Mouse (Mus musculus) intestine, postnatal 0 days (tissue): ENCODE results near the gene Ptbp2. TPM values are rescaled to one million over a fixed set of nuclear protein-coding genes. Genes with fewer than 3 reads are reported as not detected.

ENCODE experiments used
- ATAC-seq: fragments of 200-750 bp; cut with Nextera tagmentation; 2 replicates; pipeline ENCODE4 v1.8.0; 2017; ENCODE audit warnings: mild to moderate bottlenecking, moderate TSS enrichment, moderate library complexity
- H3K27ac ChIP-seq: fragments of 300-500 bp; sonication (generic); 2 replicates; pipeline ENCODE4 v1.5.1; 2014; ENCODE audit warnings: mild to moderate bottlenecking, low read depth, low read length, moderate library complexity
- H3K27me3 ChIP-seq: fragments of 300-500 bp; sonication (generic); replicated peaks from 2 replicates; pipeline ENCODE4 v1.6.1; 2014; ENCODE audit warnings: low read length, mixed read lengths; ENCODE audit not compliant: control insufficient read depth, insufficient read depth
- H3K36me3 ChIP-seq: fragments of 300-500 bp; sonication (generic); 2 replicates; pipeline ENCODE4 v1.6.1; 2014; ENCODE audit warnings: mild to moderate bottlenecking, moderate library complexity; ENCODE audit not compliant: control insufficient read depth, insufficient read depth
- H3K4me1 ChIP-seq: fragments of 300-500 bp; sonication (generic); replicated peaks from 2 replicates; pipeline ENCODE4 v1.6.1; 2014; ENCODE audit warnings: antibody characterized with exemption, low read length, mixed read lengths; ENCODE audit not compliant: control insufficient read depth, insufficient read depth
- H3K4me2 ChIP-seq: fragments of 300-500 bp; sonication (generic); replicated peaks from 2 replicates; pipeline ENCODE4 v1.6.1; 2014; ENCODE audit warnings: low read depth, mild to moderate bottlenecking, moderate library complexity
- H3K4me3 ChIP-seq: fragments of 300-500 bp; sonication (generic); 2 replicates; pipeline ENCODE4 v1.5.1; 2014; ENCODE audit warnings: low read depth, low read length
- H3K9ac ChIP-seq: fragments of 300-500 bp; sonication (generic); 2 replicates; pipeline ENCODE4 v1.6.1; 2014; ENCODE audit warnings: mild to moderate bottlenecking, low read depth, low read length
- H3K9me3 ChIP-seq: fragments of 300-500 bp; sonication (generic); 2 replicates; pipeline ENCODE4 v1.6.1; 2016; ENCODE audit warnings: mixed run types; ENCODE audit not compliant: control insufficient read depth
- CTCF ChIP-seq: sonication (generic); IDR thresholded peaks from 2 replicates; pipeline ENCODE4 v1.5.1; 2016; ENCODE audit warnings: low read depth, mild to moderate bottlenecking, control low read depth, antibody characterized with exemption, moderate library complexity
- WGBS: fragments of 180-500 bp; shearing (Covaris S2); extraction: QIAGEN DNeasy Blood & Tissue Kit; methylation state at CpG from one replicate; pipeline ENCODE4 v1.1.7; 2014; 5-methylcytosine and 5-hydroxymethylcytosine counted together
- polyA plus RNA-seq: library from polyadenylated mRNA; unstranded; fragments of >200 nt; fragmentation: Nextera tagmentation; extraction: Ambion mirVana; gene quantifications from 2 replicates; pipeline ENCODE4 v1.2.1, GENCODE M21; 2015

The Ptbp2 gene
- polyA plus RNA-seq, 1 experiment from 2014 or later: 22.5 TPM

- Histone ChIP-seq H3K36me3 (no peaks in the 10 kb centered on the region), H3K9me3 (no peaks in the 10 kb centered on the region), H3K27ac (no peak overlapping the region), H3K4me3 (no peak overlapping the region), H3K9ac (no peak overlapping the region), H3K4me1 (no peaks in the 10 kb centered on the region), H3K4me2 (no peak overlapping the region), H3K27me3 (no peaks in the 10 kb centered on the region)
- TF ChIP-seq CTCF: no peak
- no peak for ATAC-seq
These were observed 30.5 kb downstream of the Ptbp2 start for GRCm38 (mm10) chr3:119753791-119754190.

- peaks cover 13% of the 10 kb centered on the region for H3K36me3 ChIP-seq
- H3K4me3 ChIP-seq: no peak overlapping the region
- no peak for ATAC-seq
- TF ChIP-seq CTCF: no peak
- no peaks in the 10 kb centered on the region for H3K27me3 ChIP-seq
- 88% methylated on average over 3 of the region's 3 CpGs for WGBS
- no peak overlapping the region for H3K27ac ChIP-seq
- H3K9ac ChIP-seq: no peak overlapping the region
- H3K9me3 ChIP-seq: no peaks in the 10 kb centered on the region
- H3K4me2 ChIP-seq: no peak overlapping the region
- H3K4me1 ChIP-seq: no peaks in the 10 kb centered on the region
These were observed 34.6 kb downstream of the Ptbp2 start for GRCm38 (mm10) chr3:119749551-119750249.

GRCm38 (mm10) chr3:119749140-119749539 lies 35.1 kb downstream of the Ptbp2 start:
- H3K4me3 ChIP-seq: no peak overlapping the region
- H3K9me3 ChIP-seq: no peaks in the 10 kb centered on the region
- H3K4me1 ChIP-seq: no peaks in the 10 kb centered on the region
- ATAC-seq: no peak
- no peak overlapping the region for H3K4me2 ChIP-seq
- 92% methylated on average over 2 of the region's 2 CpGs for WGBS
- H3K9ac ChIP-seq: no peak overlapping the region
- peaks cover 15% of the 10 kb centered on the region for H3K36me3 ChIP-seq
- TF ChIP-seq CTCF: no peak
- no peaks in the 10 kb centered on the region for H3K27me3 ChIP-seq
- H3K27ac ChIP-seq: no peak overlapping the region

GRCm38 (mm10) chr3:119746656-119747055 lies 37.6 kb downstream of the Ptbp2 start:
- Histone ChIP-seq H3K9ac (no peak overlapping the region), H3K9me3 (no peaks in the 10 kb centered on the region), H3K27me3 (no peaks in the 10 kb centered on the region), H3K27ac (no peak overlapping the region), H3K4me1 (no peaks in the 10 kb centered on the region), H3K4me3 (no peak overlapping the region), H3K4me2 (no peak overlapping the region), H3K36me3 (peaks cover 19% of the 10 kb centered on the region)
- TF ChIP-seq CTCF: no peak
- WGBS: 60% methylated on average over 2 of the region's 2 CpGs
- no peak for ATAC-seq

DNA sequence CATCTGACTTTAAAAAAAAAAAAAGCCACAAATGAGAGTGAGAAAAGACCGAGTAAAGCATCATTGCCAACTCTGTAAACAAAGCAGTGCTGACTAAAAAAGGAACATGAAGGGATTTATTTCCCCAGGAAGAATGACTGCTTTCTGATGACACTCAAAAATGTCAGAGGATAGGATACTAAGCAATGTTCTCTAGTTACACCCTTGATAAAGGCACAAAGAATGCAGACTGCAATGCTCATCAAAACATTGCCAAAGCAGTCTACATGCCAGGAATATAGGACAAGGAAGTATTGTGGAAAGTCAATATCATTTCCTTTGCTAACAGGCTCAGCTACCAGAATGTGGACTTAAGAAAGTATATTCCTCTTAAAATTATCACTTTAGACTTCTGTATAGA lies 38.5 kb downstream of the Ptbp2 start:
- no peak for ATAC-seq
- H3K27me3 ChIP-seq: no peaks in the 10 kb centered on the region
- peaks cover 19% of the 10 kb centered on the region for H3K36me3 ChIP-seq
- H3K4me2 ChIP-seq: no peak overlapping the region
- TF ChIP-seq CTCF: no peak
- 39% methylated on average over 1 of the region's 1 CpGs for WGBS
- H3K4me3 ChIP-seq: no peak overlapping the region
- H3K9ac ChIP-seq: no peak overlapping the region
- no peaks in the 10 kb centered on the region for H3K4me1 ChIP-seq
- H3K9me3 ChIP-seq: no peaks in the 10 kb centered on the region
- no peak overlapping the region for H3K27ac ChIP-seq

DNA sequence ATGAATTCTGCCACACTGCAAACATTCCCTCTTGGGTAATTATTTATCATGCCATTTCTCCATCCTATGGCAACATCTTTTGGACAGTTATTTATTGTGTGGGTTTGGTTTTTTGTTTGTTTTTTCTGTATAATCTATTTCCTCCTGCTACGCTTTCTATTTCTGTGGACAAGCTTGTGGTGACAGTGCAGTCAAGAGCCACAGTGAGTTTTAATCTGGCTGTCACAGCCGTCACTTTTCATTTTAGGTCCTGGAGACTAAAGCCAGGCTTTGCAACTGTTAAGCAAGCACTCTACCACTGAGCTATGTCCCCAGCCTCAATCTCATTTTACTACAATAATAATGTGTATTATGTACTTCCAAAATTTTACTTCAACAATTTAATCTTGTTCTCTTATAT lies 54.4 kb downstream of the Ptbp2 start:
- WGBS: 82% methylated on average over 2 of the region's 2 CpGs
- no peak overlapping the region for H3K9ac ChIP-seq

More for the DNA sequence above, 54.4 kb downstream of the Ptbp2 start:
- Histone ChIP-seq H3K4me2 (no peak overlapping the region), H3K4me1 (no peaks in the 10 kb centered on the region), H3K27ac (no peak overlapping the region), H3K4me3 (no peak overlapping the region), H3K36me3 (peaks cover 11% of the 10 kb centered on the region), H3K27me3 (no peaks in the 10 kb centered on the region), H3K9me3 (no peaks in the 10 kb centered on the region)
- no peak for TF ChIP-seq CTCF
- no peak for ATAC-seq
